In genomic region chr3:35043705-35044104, GRCm38 (mm10) we compare ENCODE assay signal across 18 mouse cellular contexts.
"Had no signal": no experiment of that assay in that cellular context is flagged by ENCODE, and none has a peak within 500 bp of the region (broad histone marks: within the 10 kb centered on the region; RNA-seq: fewer than 3 reads in every experiment).

No protein-coding gene starts in this region.

- H3K4me1 ChIP-seq: midbrain, embryonic 15.5 days; neural tube, embryonic 13.5 days; neural tube, embryonic 15.5 days had no signal

- H3K4me2 ChIP-seq: lung, embryonic 14.5 days; midbrain, embryonic 12.5 days; midbrain, embryonic 15.5 days; neural tube, embryonic 13.5 days; neural tube, embryonic 15.5 days had no signal

- H3K36me3 ChIP-seq: midbrain, embryonic 10.5 days; midbrain, embryonic 12.5 days; midbrain, embryonic 15.5 days; neural tube, embryonic 13.5 days; neural tube, embryonic 15.5 days had no signal

- H3K9ac ChIP-seq: lung, embryonic 14.5 days; midbrain, embryonic 12.5 days; midbrain, embryonic 15.5 days; neural tube, embryonic 13.5 days; neural tube, embryonic 15.5 days had no signal

- H3K4me3 ChIP-seq: midbrain, embryonic 10.5 days; midbrain, embryonic 12.5 days; midbrain, embryonic 15.5 days; myocyte; neural tube, embryonic 13.5 days; neural tube, embryonic 15.5 days had no signal

- H3K27me3 ChIP-seq: midbrain, embryonic 12.5 days; midbrain, embryonic 15.5 days; neural tube, embryonic 13.5 days; neural tube, embryonic 15.5 days had no signal

- ATAC-seq: midbrain, embryonic 15.5 days had no signal

- H3K9me3 ChIP-seq: midbrain, embryonic 10.5 days; midbrain, embryonic 12.5 days; midbrain, embryonic 15.5 days; neural tube, embryonic 13.5 days; neural tube, embryonic 15.5 days had no signal

- DNase-seq: lung, adult 18-20 months; lung, embryonic 14.5 days; lung, postnatal 10 days; lung, postnatal 4 days; retina, postnatal 1 day; right cerebral cortex, adult 18-20 months; right cerebral cortex, postnatal 25 days; right cerebral cortex, postnatal 4 days; spleen, adult 18-20 months; thymus, adult 18-20 months; thymus, postnatal 25 days; thymus, postnatal 4 days had no signal

- H3K27ac ChIP-seq: midbrain, embryonic 10.5 days; midbrain, embryonic 12.5 days; midbrain, embryonic 15.5 days; neural tube, embryonic 13.5 days; neural tube, embryonic 15.5 days had no signal
